Mouse (Mus musculus): Measurements from ENCODE around the gene Rom1. TPM values are rescaled to one million over a fixed set of nuclear protein-coding genes. Genes with fewer than 3 reads are reported as not detected.
"Not testable (repeated sequence)": the region's sequence is repeated elsewhere in the genome, so short reads cannot be mapped to it uniquely, and the experiment has no call there.

Rom1 gene
- polyA plus RNA-seq (2015; fragmentation: Nextera tagmentation; extraction: Ambion mirVana) = 1.6 and 1.8 TPM in 2 replicates

- H3K4me1 ChIP-seq (replicated peaks) = peaks cover 24% of the 10 kb centered on the region
- H3K4me2 ChIP-seq = peak within 1 kb of the TSS; percentile 71
- WGBS = under 1% methylated on average over 64 of the region's 74 CpGs
- no peaks in the 10 kb centered on the region for H3K9me3 ChIP-seq
- H3K36me3 ChIP-seq = peaks cover 45% of the 10 kb centered on the region
- peak within 1 kb of the TSS; percentile 77 for H3K9ac ChIP-seq
- H3K27ac ChIP-seq = peak within 1 kb of the TSS; percentile 35
- peak; percentile 46 for ATAC-seq (ENCODE audit: low FRiP score)
- H3K4me3 ChIP-seq = peak within 1 kb of the TSS; percentile 54
- peaks cover 6% of the 10 kb centered on the region; the same call in 1 of the 2 replicates for H3K27me3 ChIP-seq
These were observed at the start of gene Rom1, which contains the start of gene Eml3 for GRCm38 (mm10) chr19:8929224-8930088. Gene Rom1, minus strand, starts transcription at chr19:8929356. Gene Eml3, plus strand, starts transcription at chr19:8929552.

- peak; percentile 74 for ATAC-seq (ENCODE audit: low FRiP score)
- WGBS = 60% methylated on average over 3 of the region's 3 CpGs
- no peak overlapping the region for H3K4me3 ChIP-seq
- no peaks in the 10 kb centered on the region for H3K9me3 ChIP-seq
- no peak overlapping the region for H3K4me2 ChIP-seq
- no peak overlapping the region for H3K9ac ChIP-seq
- peaks cover 93% of the 10 kb centered on the region for H3K36me3 ChIP-seq
- no peaks in the 10 kb centered on the region for H3K27me3 ChIP-seq
- peaks cover 12% of the 10 kb centered on the region for H3K4me1 ChIP-seq (replicated peaks)
- H3K27ac ChIP-seq = no peak overlapping the region
These were observed 47.4 kb upstream of the Rom1 start for GRCm38 (mm10) chr19:8976535-8976934.

- H3K36me3 ChIP-seq = peaks cover 96% of the 10 kb centered on the region
- H3K27ac ChIP-seq = no peak overlapping the region
- no peak overlapping the region for H3K9ac ChIP-seq
- H3K27me3 ChIP-seq = no peaks in the 10 kb centered on the region
- H3K4me2 ChIP-seq = no peak overlapping the region
- ATAC-seq (ENCODE audit: low FRiP score) = no peak
- no peaks in the 10 kb centered on the region for H3K9me3 ChIP-seq
- WGBS = 100% methylated on average over 2 of the region's 2 CpGs
- H3K4me1 ChIP-seq (replicated peaks) = 0 out of 2 replicates have a peak, but pooled peaks cover 2% of the 10 kb centered on the region
- no peak overlapping the region for H3K4me3 ChIP-seq
These were observed 46.3 kb upstream of the Rom1 start for GRCm38 (mm10) chr19:8975491-8975890.

GRCm38 (mm10) chr19:8974638-8975037 lies 45.5 kb upstream of the Rom1 start:
- no peaks in the 10 kb centered on the region for H3K27me3 ChIP-seq
- H3K4me1 ChIP-seq (replicated peaks) = no peaks in the 10 kb centered on the region
- no peak for ATAC-seq (ENCODE audit: low FRiP score)
- H3K36me3 ChIP-seq = peaks cover 96% of the 10 kb centered on the region
- H3K27ac ChIP-seq = no peak overlapping the region
- H3K9ac ChIP-seq = no peak overlapping the region
- 95% methylated on average over 1 of the region's 1 CpGs for WGBS
- H3K4me2 ChIP-seq = no peak overlapping the region
- H3K9me3 ChIP-seq = no peaks in the 10 kb centered on the region
- no peak overlapping the region for H3K4me3 ChIP-seq

GRCm38 (mm10) chr19:8972491-8972890 lies 43.3 kb upstream of the Rom1 start:
- not testable (repeated sequence) for ATAC-seq (ENCODE audit: low FRiP score); H3K4me2 ChIP-seq; H3K9ac ChIP-seq; H3K9me3 ChIP-seq; H3K4me3 ChIP-seq; H3K27ac ChIP-seq; H3K27me3 ChIP-seq
- 91% methylated on average over 8 of the region's 8 CpGs for WGBS
- Histone ChIP-seq H3K36me3 (peaks cover 85% of the 10 kb centered on the region), H3K4me1 (replicated peaks) (peaks cover 19% of the 10 kb centered on the region)

GRCm38 (mm10) chr19:8967893-8968292 lies 38.7 kb upstream of the Rom1 start:
- H3K27ac ChIP-seq = peak overlapping the region; percentile 88
- no peak for ATAC-seq (ENCODE audit: low FRiP score)
- WGBS = 5% methylated on average over 9 of the region's 9 CpGs
- H3K9ac ChIP-seq = peak overlapping the region; percentile 95
- no peaks in the 10 kb centered on the region for H3K9me3 ChIP-seq
- peak overlapping the region; percentile 74 for H3K4me3 ChIP-seq
- H3K4me1 ChIP-seq (replicated peaks) = peaks cover 30% of the 10 kb centered on the region
- H3K36me3 ChIP-seq = peaks cover 74% of the 10 kb centered on the region
- H3K4me2 ChIP-seq = peak overlapping the region; percentile 90
- no peaks in the 10 kb centered on the region for H3K27me3 ChIP-seq

- Histone ChIP-seq H3K4me1 (replicated peaks) (peaks cover 30% of the 10 kb centered on the region), H3K27ac (peak overlapping the region; percentile 88), H3K9ac (peak overlapping the region; percentile 95), H3K36me3 (peaks cover 74% of the 10 kb centered on the region), H3K4me3 (peak overlapping the region; percentile 74), H3K9me3 (no peaks in the 10 kb centered on the region), H3K27me3 (no peaks in the 10 kb centered on the region), H3K4me2 (peak overlapping the region; percentile 90)
- 0% methylated on average over 8 of the region's 8 CpGs for WGBS
- ATAC-seq (ENCODE audit: low FRiP score) = peak; percentile 2; the same call in 1 of the 2 replicates
These were observed 38.2 kb upstream of the Rom1 start for GRCm38 (mm10) chr19:8967373-8967743.

- ATAC-seq (ENCODE audit: low FRiP score) = peak; percentile 98
- Histone ChIP-seq H3K9ac (peak within 1 kb of the TSS; percentile 95), H3K27me3 (no peaks in the 10 kb centered on the region), H3K4me2 (peak within 1 kb of the TSS; percentile 90), H3K4me1 (replicated peaks) (peaks cover 30% of the 10 kb centered on the region), H3K27ac (peak within 1 kb of the TSS; percentile 88), H3K4me3 (peak within 1 kb of the TSS; percentile 74), H3K36me3 (peaks cover 74% of the 10 kb centered on the region), H3K9me3 (no peaks in the 10 kb centered on the region)
- 1% methylated on average over 52 of the region's 52 CpGs for WGBS
These were observed 37.6 kb upstream of the Rom1 start, which contains the start of gene Eef1g for GRCm38 (mm10) chr19:8966590-8967372. Gene Eef1g, plus strand, starts transcription at chr19:8967041.

GRCm38 (mm10) chr19:8966198-8966589 lies 37.0 kb upstream of the Rom1 start:
- Histone ChIP-seq H3K4me2 (peak overlapping the region; percentile 57), H3K27ac (peak overlapping the region; percentile 87), H3K9ac (peak overlapping the region; percentile 66), H3K36me3 (peaks cover 74% of the 10 kb centered on the region), H3K9me3 (no peaks in the 10 kb centered on the region), H3K4me1 (replicated peaks) (peaks cover 30% of the 10 kb centered on the region), H3K27me3 (no peaks in the 10 kb centered on the region), H3K4me3 (peak overlapping the region; percentile 74)
- 50% methylated on average over 5 of the region's 5 CpGs for WGBS
- ATAC-seq (ENCODE audit: low FRiP score) = no peak

- H3K9me3 ChIP-seq = no peaks in the 10 kb centered on the region
- H3K4me3 ChIP-seq = peak overlapping the region; percentile 74
- H3K9ac ChIP-seq = peak overlapping the region; percentile 66
- peaks cover 73% of the 10 kb centered on the region for H3K36me3 ChIP-seq
- H3K4me2 ChIP-seq = peak overlapping the region; percentile 57
- peaks cover 30% of the 10 kb centered on the region for H3K4me1 ChIP-seq (replicated peaks)
- H3K27ac ChIP-seq = peak overlapping the region; percentile 87
- no peaks in the 10 kb centered on the region for H3K27me3 ChIP-seq
- no peak for ATAC-seq (ENCODE audit: low FRiP score)
- 80% methylated on average over 8 of the region's 8 CpGs for WGBS
These were observed 36.6 kb upstream of the Rom1 start for GRCm38 (mm10) chr19:8965771-8966170.

- no peak overlapping the region; the same call in 1 of the 2 replicates for H3K4me3 ChIP-seq
- H3K4me1 ChIP-seq (replicated peaks) = peaks cover 30% of the 10 kb centered on the region
- WGBS = 87% methylated on average over 11 of the region's 11 CpGs
- H3K9ac ChIP-seq = no peak overlapping the region
- no peaks in the 10 kb centered on the region for H3K9me3 ChIP-seq
- H3K27me3 ChIP-seq = no peaks in the 10 kb centered on the region
- no peak for ATAC-seq (ENCODE audit: low FRiP score)
- peaks cover 73% of the 10 kb centered on the region for H3K36me3 ChIP-seq
- no peak overlapping the region for H3K4me2 ChIP-seq
- no peak overlapping the region for H3K27ac ChIP-seq
These were observed 35.9 kb upstream of the Rom1 start for GRCm38 (mm10) chr19:8965075-8965474.

GRCm38 (mm10) chr19:8962256-8962655 lies 33.1 kb upstream of the Rom1 start:
- Histone ChIP-seq H3K4me3 (no peak overlapping the region), H3K27me3 (no peaks in the 10 kb centered on the region), H3K9me3 (no peaks in the 10 kb centered on the region), H3K4me2 (no peak overlapping the region), H3K4me1 (replicated peaks) (peaks cover 11% of the 10 kb centered on the region), H3K36me3 (peaks cover 81% of the 10 kb centered on the region), H3K9ac (no peak overlapping the region), H3K27ac (no peak overlapping the region)
- no peak for ATAC-seq (ENCODE audit: low FRiP score)
- 95% methylated on average over 2 of the region's 2 CpGs for WGBS

Data from hindbrain, embryonic 13.5 days (tissue).